Comparison of ENCODE assay signal across 9 mouse cellular contexts in the genomic region with DNA sequence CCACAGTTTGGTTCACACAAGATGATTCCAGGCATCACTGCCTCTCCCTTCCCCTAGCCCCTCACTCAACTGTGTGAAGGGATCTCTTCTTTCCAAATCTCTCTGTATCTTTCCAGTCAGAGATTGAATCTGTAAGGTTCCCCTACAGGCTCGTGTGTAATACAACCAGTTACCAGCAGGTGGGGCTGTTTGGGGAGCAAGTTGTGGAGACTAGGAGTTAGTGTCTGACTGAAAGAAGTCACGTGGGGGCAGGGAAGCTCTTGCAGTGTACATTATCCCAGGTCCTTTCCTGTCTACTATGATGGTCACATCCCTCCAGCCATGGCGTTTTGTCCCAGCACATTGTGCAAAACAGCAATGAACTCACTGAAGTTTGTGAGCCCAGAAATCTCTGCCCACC. TPM values are rescaled to one million over a fixed set of nuclear protein-coding genes. Genes with fewer than 3 reads are reported as not detected.
A peak's percentile ranks its signal among the peaks of the same experiment; 100 is the strongest.
DNase-seq lines count a peak whose midpoint lies in the region.
"Had no signal": no experiment of that assay in that cellular context is flagged by ENCODE, and none has a peak within 500 bp of the region (broad histone marks: within the 10 kb centered on the region; RNA-seq: fewer than 3 reads in every experiment).

No protein-coding gene starts in this region.

- DNase-seq in gastrocnemius, adult 18-20 months (ENCODE audit: low spot score) = peak; percentile 14
- no peak for DNase-seq in gastrocnemius, postnatal 25 days
- DNase-seq in urinary bladder, postnatal 25 days (ENCODE audit: low spot score) = peak; percentile 55
- DNase-seq in urinary bladder, adult 2 months (ENCODE audit: low spot score) = no peak
- DNase-seq in embryo, embryonic 10 days (ENCODE audit: low spot score) = peak; percentile 63
- DNase-seq in layer of hippocampus, adult 9-11 months = peak; percentile 42
- DNase-seq in lung, postnatal 4 days = peak; percentile 39 to 57
- DNase-seq in testis, postnatal 10 days (ENCODE audit: low spot score) = peak; percentile 89

RNA-seq across cellular contexts. Expression of a gene that starts 18.7 kb away (rescaled TPM):
- not detected for total RNA-seq in gastrocnemius, adult 18-20 months (2021)
- total RNA-seq in gastrocnemius, postnatal 25 days (2021) = not detected
- not detected in 2 replicates for polyA plus RNA-seq in urinary bladder, adult 2 months (2012; rRNA removed)
- polyA plus RNA-seq: large intestine, adult 2 months had no signal

Comparison
In these comparisons a context has a peak if more than half of its experiments do, and no peak if none do; other contexts are left out.
1. DNase-seq: peak in gastrocnemius, adult 18-20 months (single experiment), urinary bladder, postnatal 25 days (single experiment), embryo, embryonic 10 days (single experiment), layer of hippocampus, adult 9-11 months (single experiment), lung, postnatal 4 days (2 of 2) and testis, postnatal 10 days (single experiment); none in gastrocnemius, postnatal 25 days (single experiment) and urinary bladder, adult 2 months (single experiment).